Mouse (Mus musculus): ENCODE data around the gene Rps11. TPM values are rescaled to one million over a fixed set of nuclear protein-coding genes. Genes with fewer than 3 reads are reported as not detected.

Gene Rps11
- total and polyA plus RNA-seq, 3 experiments: 186 to 613 (median 534) TPM

GRCm38 (mm10) chr7:45139904-45140723 is 15.9 kb upstream of the Rps11 start:
- peaks cover 3% of the 10 kb centered on the region for H3K4me1 ChIP-seq (ENCODE audit: control insufficient read depth, insufficient read depth, low read length)
- no peak overlapping the region for H3K4me3 ChIP-seq
- H3K9ac ChIP-seq (ENCODE audit: low read depth, low read length): no peak overlapping the region
- intact Hi-C loops (cut with DNase I): loop anchor here (5.0 kb wide), 1 partner anchor 158 kb away; no protein-coding TSS in a partner anchor
- H3K36me3 ChIP-seq (ENCODE audit: control insufficient read depth, insufficient read depth, low read length): no peaks in the 10 kb centered on the region
- H3K27ac ChIP-seq: peak overlapping the region; percentile 17
- 72% methylated on average over 8 of the region's 8 CpGs for WGBS
- H3K27me3 ChIP-seq (ENCODE audit: control insufficient read depth, insufficient read depth, low read length): no peaks in the 10 kb centered on the region
- no peak for TF ChIP-seq EP300 (IDR thresholded peaks at IDR 0.05; ENCODE audit: insufficient read depth, low read depth, low read length)
- TF ChIP-seq POLR2A (IDR thresholded peaks at IDR 0.05; ENCODE audit: insufficient read depth, low read depth, low read length): no peak
- no peak for TF ChIP-seq CTCF (IDR thresholded peaks at IDR 0.05)
- DNase-seq: no peak
- H3K79me2 ChIP-seq (replicated peaks; ENCODE audit: control insufficient read depth, insufficient read depth, low read length): no peaks in the 10 kb centered on the region

- Histone ChIP-seq H3K79me2 (replicated peaks; ENCODE audit: control insufficient read depth, insufficient read depth, low read length) (no peaks in the 10 kb centered on the region), H3K4me3 (no peak overlapping the region), H3K4me1 (ENCODE audit: control insufficient read depth, insufficient read depth, low read length) (peaks cover 5% of the 10 kb centered on the region), H3K36me3 (ENCODE audit: control insufficient read depth, insufficient read depth, low read length) (no peaks in the 10 kb centered on the region), H3K27ac (no peak overlapping the region), H3K9ac (ENCODE audit: low read depth, low read length) (no peak overlapping the region), H3K27me3 (ENCODE audit: control insufficient read depth, insufficient read depth, low read length) (no peaks in the 10 kb centered on the region)
- no peak for DNase-seq
- no peak for TF ChIP-seq POLR2A (IDR thresholded peaks at IDR 0.05; ENCODE audit: insufficient read depth, low read depth, low read length)
- TF ChIP-seq CTCF (IDR thresholded peaks at IDR 0.05): no peak
- no peak for TF ChIP-seq EP300 (IDR thresholded peaks at IDR 0.05; ENCODE audit: insufficient read depth, low read depth, low read length)
- 97% methylated on average over 1 of the region's 1 CpGs for WGBS
- intact Hi-C loops (cut with DNase I): loop anchor here (5.0 kb wide), 1 partner anchor 156 kb away; no protein-coding TSS in a partner anchor
Measured at GRCm38 (mm10) chr7:45138403-45138802, 14.2 kb upstream of the Rps11 start.

DNA sequence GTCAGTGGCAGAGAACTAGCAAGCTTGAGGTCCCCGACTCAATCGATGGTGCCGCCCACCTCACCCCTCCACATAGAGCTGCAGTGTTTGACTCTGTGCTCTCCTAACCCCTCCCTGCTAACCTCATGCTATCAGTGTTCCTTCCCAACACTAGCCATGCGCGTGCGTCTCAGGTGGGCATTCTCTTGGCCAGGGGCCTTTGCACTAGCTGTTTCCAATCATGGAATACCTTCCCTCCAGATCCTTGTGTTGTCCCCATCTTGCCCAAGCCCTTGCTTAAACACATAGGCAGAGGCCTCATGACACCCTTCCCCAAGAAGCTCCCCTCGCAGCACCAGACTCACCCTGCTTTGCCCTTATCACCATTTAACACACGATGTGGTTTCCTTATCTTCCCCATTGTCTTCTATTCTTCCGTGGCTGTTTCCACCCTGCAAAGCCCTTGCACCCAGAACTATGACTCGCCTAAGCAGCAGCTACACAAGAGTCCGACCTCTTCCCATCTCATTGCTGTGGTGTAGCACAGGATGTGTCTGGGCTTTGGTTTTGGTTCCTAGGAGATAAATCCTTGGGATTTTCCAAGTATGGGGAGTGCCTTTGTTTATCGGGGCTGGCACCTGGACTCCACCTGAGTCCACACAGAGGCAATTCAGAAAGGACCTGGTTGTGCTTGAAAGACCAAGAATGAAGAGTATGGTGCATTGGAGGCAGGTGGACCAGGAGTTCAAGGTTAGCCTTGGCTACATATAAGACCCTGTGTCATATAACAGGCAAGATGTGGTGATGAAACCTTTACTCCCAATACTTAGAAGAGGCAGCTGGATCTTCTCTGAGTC is 13.2 kb upstream of the Rps11 start:
- intact Hi-C loops (cut with DNase I): loop anchor here (5.0 kb wide), 1 partner anchor 155 kb away; no protein-coding TSS in a partner anchor
- no peaks in the 10 kb centered on the region for H3K79me2 ChIP-seq (replicated peaks; ENCODE audit: control insufficient read depth, insufficient read depth, low read length)

GRCm38 (mm10) chr7:45135993-45136567 is 11.8 kb upstream of the Rps11 start, which contains the start of the genes Gm45713 and Flt3l:
Gm45713 (minus strand) TSS chr7:45136231.
Flt3l (minus strand) TSS chr7:45136432.
- TF ChIP-seq CTCF (IDR thresholded peaks at IDR 0.05) (no peak), POLR2A (IDR thresholded peaks at IDR 0.05; ENCODE audit: insufficient read depth, low read depth, low read length) (peak; percentile 59), EP300 (IDR thresholded peaks at IDR 0.05; ENCODE audit: insufficient read depth, low read depth, low read length) (peak; percentile 87; the same call in 1 of the 2 replicates)
- peak within 1 kb of the TSS; percentile 96 for H3K27ac ChIP-seq
- H3K36me3 ChIP-seq (ENCODE audit: control insufficient read depth, insufficient read depth, low read length): no peaks in the 10 kb centered on the region
- DNase-seq: peak; percentile 94 to 95
- no peaks in the 10 kb centered on the region for H3K79me2 ChIP-seq (replicated peaks; ENCODE audit: control insufficient read depth, insufficient read depth, low read length)
- WGBS: 2% methylated on average over 28 of the region's 29 CpGs
- peak within 1 kb of the TSS; percentile 78 for H3K9ac ChIP-seq (ENCODE audit: low read depth, low read length)
- intact Hi-C loops (cut with DNase I): loop anchor here (1.0 to 5.0 kb wide), 2 partner anchors 56 to 154 kb away; no protein-coding TSS in a partner anchor
- H3K4me1 ChIP-seq (ENCODE audit: control insufficient read depth, insufficient read depth, low read length): peaks cover 4% of the 10 kb centered on the region; the same call in 1 of the 2 replicates
- peak within 1 kb of the TSS; percentile 69 for H3K4me3 ChIP-seq
- H3K27me3 ChIP-seq (ENCODE audit: control insufficient read depth, insufficient read depth, low read length): no peaks in the 10 kb centered on the region

More for the DNA sequence above, 13.2 kb upstream of the Rps11 start:
- no peak overlapping the region for H3K9ac ChIP-seq (ENCODE audit: low read depth, low read length)
- WGBS: 56% methylated on average over 12 of the region's 12 CpGs
- no peak for TF ChIP-seq POLR2A (IDR thresholded peaks at IDR 0.05; ENCODE audit: insufficient read depth, low read depth, low read length)
- TF ChIP-seq CTCF (IDR thresholded peaks at IDR 0.05): no peak
- TF ChIP-seq EP300 (IDR thresholded peaks at IDR 0.05; ENCODE audit: insufficient read depth, low read depth, low read length): no peak
- H3K4me1 ChIP-seq (ENCODE audit: control insufficient read depth, insufficient read depth, low read length): peaks cover 5% of the 10 kb centered on the region
- H3K36me3 ChIP-seq (ENCODE audit: control insufficient read depth, insufficient read depth, low read length): no peaks in the 10 kb centered on the region
- H3K4me3 ChIP-seq: no peak overlapping the region
- no peak overlapping the region for H3K27ac ChIP-seq
- no peak for DNase-seq
- H3K27me3 ChIP-seq (ENCODE audit: control insufficient read depth, insufficient read depth, low read length): no peaks in the 10 kb centered on the region

- Histone ChIP-seq H3K27me3 (ENCODE audit: control insufficient read depth, insufficient read depth, low read length) (no peaks in the 10 kb centered on the region), H3K4me3 (peak overlapping the region; percentile 69), H3K4me1 (ENCODE audit: control insufficient read depth, insufficient read depth, low read length) (peaks cover 4% of the 10 kb centered on the region; the same call in 1 of the 2 replicates), H3K79me2 (replicated peaks; ENCODE audit: control insufficient read depth, insufficient read depth, low read length) (no peaks in the 10 kb centered on the region), H3K36me3 (ENCODE audit: control insufficient read depth, insufficient read depth, low read length) (no peaks in the 10 kb centered on the region), H3K27ac (peak overlapping the region; percentile 96), H3K9ac (ENCODE audit: low read depth, low read length) (peak overlapping the region; percentile 39)
- no peak for DNase-seq
- TF ChIP-seq EP300 (IDR thresholded peaks at IDR 0.05; ENCODE audit: insufficient read depth, low read depth, low read length): no peak
- 74% methylated on average over 3 of the region's 3 CpGs for WGBS
- intact Hi-C loops (cut with DNase I): loop anchor here (5.0 kb wide), 1 partner anchor 153 kb away; no protein-coding TSS in a partner anchor
Measured at GRCm38 (mm10) chr7:45135370-45135769, 11.1 kb upstream of the Rps11 start.
